Mouse (Mus musculus) small intestine, adult 2 months (tissue): ENCODE data around the gene Rap1gap2. TPM values are rescaled to one million over a fixed set of nuclear protein-coding genes. Genes with fewer than 3 reads are reported as not detected.

Experiments used
- H3K27ac ChIP-seq: fragments of 200-500 bp; 2 replicates; pipeline ENCODE4 v1.5.1; 2012; ENCODE audit warnings: low read depth, low read length, control low read depth, inconsistent platforms; ENCODE audit not compliant: insufficient read depth
- H3K27me3 ChIP-seq: fragments of 200-500 bp; 2 replicates; pipeline ENCODE4 v1.6.1; 2012; ENCODE audit warnings: mild to moderate bottlenecking, moderate library complexity, low read length, inconsistent platforms; ENCODE audit not compliant: control insufficient read depth, insufficient read depth
- H3K36me3 ChIP-seq: fragments of 200-500 bp; 2 replicates; pipeline ENCODE4 v1.6.1; 2012; ENCODE audit warnings: mild to moderate bottlenecking, low read length, control low read depth, inconsistent platforms; ENCODE audit not compliant: control insufficient read depth, insufficient read depth
- H3K4me1 ChIP-seq: fragments of 200-500 bp; 2 replicates; pipeline ENCODE4 v1.6.1; 2012; ENCODE audit warnings: low read length, inconsistent platforms, mixed read lengths; ENCODE audit not compliant: control insufficient read depth, insufficient read depth, insufficient read length
- H3K4me3 ChIP-seq: fragments of 200-500 bp; 2 replicates; pipeline ENCODE4 v1.5.1; 2012; ENCODE audit warnings: low read depth, mild to moderate bottlenecking, control low read depth, inconsistent platforms, low read length, moderate library complexity
- CTCF ChIP-seq: fragments of 200-500 bp; IDR thresholded peaks from 2 replicates; pipeline ENCODE4 v1.5.1; 2012; ENCODE audit warnings: low read depth, mild to moderate bottlenecking, control low read depth, inconsistent platforms, low read length, moderate library complexity, mixed read lengths; ENCODE audit not compliant: insufficient replicate concordance, insufficient read length; ENCODE audit errors: extremely low read depth
- POLR2A ChIP-seq: fragments of 200-500 bp; IDR thresholded peaks from 2 replicates; pipeline ENCODE4 v1.6.1; 2012; ENCODE audit warnings: low read depth, mild to moderate bottlenecking, control low read depth, inconsistent platforms, low read length, moderate library complexity
- WGBS: fragments of 180-500 bp; shearing (Covaris S2); methylation state at CpG from one replicate; pipeline ENCODE4 v1.1.7; 2018; 5-methylcytosine and 5-hydroxymethylcytosine counted together
- polyA plus RNA-seq: library from polyadenylated mRNA; depleted of rRNA; stranded (reverse); fragments of >200 nt; gene quantifications from 2 replicates; pipeline ENCODE4 v1.2.3, GENCODE M21; 2012; rRNA removed

Gene Rap1gap2
- polyA plus RNA-seq = 10.5 and 18.4 TPM in 2 replicates

DNA sequence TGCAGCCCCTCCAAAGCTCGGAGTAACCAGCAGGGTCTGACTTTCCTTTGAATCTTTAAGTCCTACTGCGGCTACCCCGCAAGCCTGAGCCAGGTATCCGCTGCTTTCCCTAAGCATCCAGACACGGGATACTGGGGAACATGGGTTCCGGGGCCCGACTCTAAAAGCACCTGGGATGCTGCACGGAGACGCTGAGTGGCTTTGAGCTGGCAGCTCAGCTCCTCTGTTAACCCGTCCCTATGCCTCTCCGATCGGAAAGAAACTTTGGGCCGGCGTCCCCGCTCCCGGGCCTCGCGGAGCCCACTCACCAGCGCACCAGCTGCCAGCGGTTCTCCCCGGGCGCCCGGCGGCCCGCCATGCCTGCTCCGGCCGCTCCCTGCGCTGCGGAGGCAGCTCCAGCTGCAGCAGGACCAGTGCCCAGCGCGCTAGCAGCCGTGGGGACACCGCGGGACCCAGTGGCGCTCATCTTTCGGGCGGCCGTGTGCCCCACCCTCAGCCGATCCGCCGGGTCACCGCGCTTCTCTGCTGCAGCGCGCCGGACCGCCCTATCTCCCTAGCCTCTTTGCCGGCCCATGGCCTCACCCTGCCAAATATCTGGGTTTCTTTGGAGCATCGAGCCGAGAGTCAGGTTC is at the start of gene Rap1gap2:
Rap1gap2 (minus strand) TSS at position 371 of the 632 bp plus-strand sequence.
- peaks cover 7% of the 10 kb centered on the region; the same call in 1 of the 2 replicates for H3K4me1 ChIP-seq
- no peaks in the 10 kb centered on the region for H3K36me3 ChIP-seq
- WGBS = 2% methylated on average over 49 of the region's 50 CpGs
- peaks cover 22% of the 10 kb centered on the region for H3K27me3 ChIP-seq
- no peak for TF ChIP-seq CTCF
- TF ChIP-seq POLR2A = no peak
- peak within 1 kb of the TSS; percentile 54 for H3K4me3 ChIP-seq
- no peak within 1 kb of the TSS for H3K27ac ChIP-seq

DNA sequence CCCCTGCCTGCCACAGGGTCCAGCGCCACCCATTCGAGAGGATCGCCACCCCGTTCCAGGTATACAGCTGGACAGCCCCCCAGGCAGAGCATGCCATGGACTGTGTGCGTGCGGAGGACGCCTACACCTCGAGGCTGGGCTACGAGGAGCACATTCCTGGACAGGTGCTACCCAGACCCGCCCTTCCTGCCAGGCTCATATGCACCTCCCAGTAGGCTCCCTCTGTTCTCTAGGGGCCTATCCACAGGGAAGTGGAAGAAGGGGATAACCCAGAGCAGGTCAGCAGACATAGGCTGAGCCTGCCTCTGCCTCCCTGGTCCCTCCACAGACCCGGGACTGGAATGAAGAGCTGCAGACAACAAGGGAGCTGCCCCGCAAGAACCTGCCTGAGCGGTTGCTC is 49.6 kb upstream of the Rap1gap2 start:
- Histone ChIP-seq H3K36me3 (peaks cover 84% of the 10 kb centered on the region), H3K4me1 (no peaks in the 10 kb centered on the region), H3K27me3 (no peaks in the 10 kb centered on the region), H3K27ac (no peak overlapping the region), H3K4me3 (no peak overlapping the region)
- no peak for TF ChIP-seq CTCF
- no peak for TF ChIP-seq POLR2A
- WGBS = 88% methylated on average over 13 of the region's 13 CpGs

DNA sequence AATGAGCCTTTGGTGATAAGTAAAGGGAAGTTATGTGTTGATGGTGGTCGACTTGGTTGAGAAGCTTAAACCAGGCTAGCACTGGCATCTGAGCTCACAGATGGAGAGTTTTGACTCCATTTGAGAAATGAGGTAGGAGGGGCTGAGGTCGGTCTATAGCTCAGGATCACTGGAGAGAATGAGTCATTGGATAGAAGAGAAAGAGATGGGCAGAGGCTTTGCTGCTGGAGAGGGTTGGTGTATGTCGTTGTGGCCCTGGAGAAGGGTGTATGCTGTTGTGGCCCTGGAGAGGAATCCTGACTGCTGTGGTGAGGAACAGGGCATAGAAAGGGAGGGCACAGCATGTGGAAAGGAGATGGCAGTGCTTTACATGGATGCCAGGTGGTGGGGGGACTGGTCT is 45.2 kb upstream of the Rap1gap2 start:
- H3K36me3 ChIP-seq = peaks cover 45% of the 10 kb centered on the region
- H3K4me3 ChIP-seq = no peak overlapping the region
- H3K27me3 ChIP-seq = no peaks in the 10 kb centered on the region
- 73% methylated on average over 3 of the region's 3 CpGs for WGBS
- H3K4me1 ChIP-seq = peaks cover 14% of the 10 kb centered on the region
- no peak overlapping the region for H3K27ac ChIP-seq
- TF ChIP-seq CTCF = no peak
- no peak for TF ChIP-seq POLR2A

DNA sequence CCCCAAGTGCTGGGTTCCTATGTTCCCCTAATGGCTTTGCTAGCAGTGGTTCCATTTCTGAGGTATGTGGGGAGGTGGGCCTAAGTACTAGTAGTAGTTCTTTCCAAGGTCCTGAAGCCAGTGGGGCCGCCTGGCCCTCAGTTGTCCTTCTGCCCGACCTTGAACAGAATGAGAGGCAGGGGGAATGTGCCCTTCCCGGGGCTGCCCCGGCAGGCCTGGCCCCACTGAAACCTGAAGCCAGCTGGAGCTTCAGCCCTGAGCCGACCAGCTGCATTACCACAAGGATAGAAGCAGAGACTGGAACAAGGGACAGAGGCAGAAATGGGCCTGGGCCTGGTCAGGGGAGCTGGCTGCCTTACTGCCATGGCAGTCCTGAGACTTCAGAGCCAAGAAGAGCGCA is 42.7 kb upstream of the Rap1gap2 start:
- Histone ChIP-seq H3K36me3 (peaks cover 20% of the 10 kb centered on the region), H3K27ac (no peak overlapping the region), H3K4me1 (peaks cover 20% of the 10 kb centered on the region), H3K27me3 (no peaks in the 10 kb centered on the region), H3K4me3 (no peak overlapping the region)
- TF ChIP-seq CTCF (no peak), POLR2A (no peak)
- 44% methylated on average over 6 of the region's 6 CpGs for WGBS

DNA sequence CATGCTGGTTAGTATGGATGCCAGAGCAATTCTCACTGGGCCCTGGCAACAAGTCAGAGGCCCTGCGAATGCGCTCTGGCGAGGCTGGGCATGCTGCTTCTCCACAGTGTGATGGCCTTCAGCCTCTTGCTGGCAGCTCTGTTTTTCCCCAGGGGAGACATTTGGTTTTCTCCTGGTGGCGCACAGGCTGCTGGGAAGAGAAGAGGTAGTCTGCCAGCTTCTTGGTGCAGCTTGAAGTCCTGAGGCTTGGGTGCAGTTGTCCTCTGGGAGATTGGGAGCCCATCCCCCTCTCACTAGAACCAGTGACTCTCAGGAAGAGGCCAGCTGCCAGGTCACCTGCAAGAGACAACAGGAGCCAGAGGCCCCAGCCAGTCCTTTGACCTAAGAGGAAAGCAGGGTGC is 42.1 kb upstream of the Rap1gap2 start:
- no peak for TF ChIP-seq POLR2A
- no peak for TF ChIP-seq CTCF
- Histone ChIP-seq H3K4me1 (peaks cover 24% of the 10 kb centered on the region), H3K27me3 (no peaks in the 10 kb centered on the region), H3K4me3 (no peak overlapping the region), H3K36me3 (peaks cover 14% of the 10 kb centered on the region), H3K27ac (no peak overlapping the region)
- WGBS = 56% methylated on average over 4 of the region's 4 CpGs

DNA sequence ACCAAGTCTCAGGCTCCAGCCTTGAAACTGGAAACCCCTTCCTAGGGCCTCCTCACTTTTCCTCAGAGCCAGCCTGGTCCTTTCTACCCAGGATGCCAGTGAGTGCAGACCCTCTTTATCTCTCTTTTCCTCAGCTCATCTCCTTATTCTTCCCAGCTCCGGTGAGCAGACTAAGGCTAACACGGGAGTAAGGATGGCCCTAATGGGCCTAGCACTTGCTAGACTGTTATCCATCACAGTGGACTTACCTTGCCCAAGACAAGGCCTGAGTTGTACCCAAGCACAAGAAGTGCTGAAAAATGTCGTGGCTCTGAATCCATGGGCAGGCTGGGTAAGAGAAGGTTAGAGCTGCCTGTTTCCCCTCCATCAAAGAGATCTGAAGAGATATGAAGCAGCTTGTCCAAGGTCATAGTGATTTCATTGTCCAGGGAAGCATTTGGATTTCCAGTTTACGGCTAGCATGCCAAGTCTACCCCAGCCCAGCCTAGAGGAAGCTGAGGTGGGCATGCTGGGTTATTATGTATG is 39.9 kb upstream of the Rap1gap2 start:
- Histone ChIP-seq H3K36me3 (0 out of 2 replicates have a peak, but pooled peaks cover 2% of the 10 kb centered on the region), H3K4me3 (peak overlapping the region; percentile 85), H3K27me3 (no peaks in the 10 kb centered on the region), H3K4me1 (peaks cover 26% of the 10 kb centered on the region), H3K27ac (peak overlapping the region; percentile 31)
- WGBS = 18% methylated on average over 4 of the region's 4 CpGs
- TF ChIP-seq CTCF (no peak), POLR2A (no peak)

DNA sequence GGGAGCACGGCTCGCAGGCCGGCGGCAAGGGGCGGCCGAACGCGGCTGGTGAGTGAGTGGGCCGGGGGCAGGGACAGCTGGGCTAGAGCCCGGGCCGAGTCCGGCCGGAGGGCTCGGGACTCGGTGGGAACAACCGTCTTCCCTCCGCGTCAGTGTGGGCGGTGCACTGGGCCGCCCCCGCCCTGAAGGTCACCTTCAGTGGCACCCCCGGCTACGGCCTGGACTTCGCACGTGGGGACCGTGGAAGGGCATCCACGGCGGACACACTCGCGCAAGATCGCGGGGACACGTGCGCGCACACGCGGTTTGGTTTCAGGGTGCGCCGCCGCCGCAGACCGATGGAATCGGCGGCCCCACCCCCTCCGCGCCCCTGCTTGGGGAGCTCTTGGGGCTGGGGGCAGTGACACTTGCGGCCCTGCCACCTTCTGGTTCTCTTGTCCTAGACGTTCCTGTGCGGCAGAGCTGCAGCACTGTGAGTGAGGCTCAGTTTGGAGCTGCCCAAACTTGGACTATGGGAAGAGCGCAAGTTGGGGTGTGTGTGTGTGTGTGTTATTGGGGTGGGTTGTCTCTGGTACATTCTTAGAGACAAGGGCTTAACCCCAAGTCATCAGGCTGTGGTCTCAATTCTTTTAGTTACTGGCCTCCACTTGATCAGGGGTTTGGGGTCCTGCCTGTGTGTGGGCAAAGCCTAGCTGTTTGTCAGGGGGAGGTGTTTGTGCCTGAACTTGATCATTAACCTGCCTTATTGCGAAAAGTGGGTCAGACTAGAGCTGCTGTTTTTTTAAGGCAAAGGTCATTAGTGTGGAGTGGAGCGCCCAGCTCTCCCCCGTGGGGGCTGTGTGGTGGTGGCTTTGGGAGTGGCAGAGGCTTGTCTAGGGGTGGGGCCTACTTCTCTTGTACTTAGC is 39.2 kb upstream of the Rap1gap2 start:
- H3K27me3 ChIP-seq = no peaks in the 10 kb centered on the region
- peaks cover 26% of the 10 kb centered on the region for H3K4me1 ChIP-seq
- under 1% methylated on average over 53 of the region's 53 CpGs for WGBS
- H3K36me3 ChIP-seq = 0 out of 2 replicates have a peak, but pooled peaks cover 2% of the 10 kb centered on the region
- peak overlapping the region; percentile 85 for H3K4me3 ChIP-seq
- H3K27ac ChIP-seq = peak overlapping the region; percentile 62
- TF ChIP-seq POLR2A = 0 out of 2 replicates have a peak, but pooled peaks have one; percentile 1
- no peak for TF ChIP-seq CTCF
